Mouse (Mus musculus) left cerebral cortex, adult 8-10 months (tissue): Measurements from ENCODE around the gene Tmem81. TPM values are rescaled to one million over a fixed set of nuclear protein-coding genes. Genes with fewer than 3 reads are reported as not detected.

ENCODE experiments used
- total RNA-seq, 4 experiments: library from RNA; stranded (reverse); gene quantifications; 2 replicates each; pipeline ENCODE4 v1.2.4; 2022

The Tmem81 gene
- total RNA-seq, 4 experiments from 2014 or later: 3.9 to 6.0 (median 5.7) TPM

Other genes starting within 250 kb of the Tmem81 start
- 10 to 100 TPM; 12.3 to 15.1 (median 13.6) TPM for gene Klhdc8a, start 207.6 kb upstream of the Tmem81 start, total RNA-seq
- gene Nuak2, start 190.1 kb upstream of the Tmem81 start, total RNA-seq: 1 to 10 TPM in 3 of 4 experiments, under 1 TPM in 1; 0.81 to 1.7 (median 1.3) TPM
- 100 to 1,000 TPM; 182 to 205 (median 192) TPM for gene Tmcc2, start 114.9 kb upstream of the Tmem81 start, total RNA-seq
- gene Dstyk, start 88.7 kb upstream of the Tmem81 start, total RNA-seq: 10 to 100 TPM; 40.9 to 51.7 (median 42.4) TPM
- gene Rbbp5, start 28.9 kb upstream of the Tmem81 start, total RNA-seq: 10 to 100 TPM; 52.3 to 63.4 (median 58.7) TPM
- 100 to 1,000 TPM in 2 of 4 experiments, 10 to 100 TPM in 2; 96.9 to 104 (median 101) TPM for gene Cntn2, start 37.0 kb downstream of the Tmem81 start, total RNA-seq
- 100 to 1,000 TPM; 143 to 162 (median 145) TPM for gene Nfasc, start 235.6 kb downstream of the Tmem81 start, total RNA-seq